Mouse (Mus musculus): ENCODE measurements around the gene Prkag1.
A peak's percentile ranks its signal among the peaks of the same experiment; 100 is the strongest.

Prkag1 gene

DNA sequence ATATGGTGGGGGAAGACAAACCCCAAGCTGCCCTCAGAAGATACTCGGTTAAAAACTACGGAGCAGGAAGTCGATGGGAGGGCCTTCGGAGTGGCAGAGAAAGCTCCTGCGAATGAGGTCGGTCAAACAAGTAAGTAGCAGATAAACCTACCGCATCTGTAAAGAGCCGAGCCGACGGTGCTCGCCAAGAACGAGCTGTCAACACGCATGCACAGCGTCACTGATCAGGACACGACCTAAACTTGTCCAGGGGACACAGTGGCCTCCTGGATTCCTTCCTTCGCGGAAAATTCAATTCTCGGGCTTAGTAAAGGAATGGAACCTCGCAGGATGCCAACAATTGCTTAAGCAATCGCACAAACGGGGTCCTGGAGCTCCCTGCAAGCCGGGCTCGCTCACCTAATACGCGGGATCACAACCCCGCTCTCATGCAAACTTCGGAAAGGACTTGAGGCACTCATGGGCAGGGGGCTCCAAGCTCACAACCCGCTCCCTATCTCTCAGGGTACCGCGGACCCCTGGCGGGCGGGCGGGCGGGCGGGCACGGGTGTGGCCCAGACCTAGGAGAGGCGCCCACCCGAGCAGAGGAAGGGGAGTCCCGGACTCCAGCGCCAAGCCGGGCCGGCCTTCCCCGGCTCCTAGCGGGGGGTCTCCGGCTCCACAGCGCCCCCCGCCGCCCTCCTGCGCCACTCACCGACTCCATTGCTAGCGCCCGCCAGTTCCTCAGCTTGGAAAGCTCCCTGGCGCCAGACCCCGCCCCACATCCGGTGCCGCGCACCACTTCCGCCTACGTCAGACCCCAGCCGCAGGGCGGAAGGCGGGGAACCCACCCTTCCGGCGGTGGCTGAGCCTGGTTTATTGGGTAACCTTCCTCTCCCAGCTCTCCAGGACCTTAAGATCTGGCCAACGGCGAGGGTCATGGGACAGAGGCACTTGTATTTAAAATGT is at the start of gene Prkag1:
Prkag1 (minus strand) TSS at position 786 of the 948 bp plus-strand sequence.
- DNase-seq (ENCODE audit: low read depth) = peak; percentile 92

DNA sequence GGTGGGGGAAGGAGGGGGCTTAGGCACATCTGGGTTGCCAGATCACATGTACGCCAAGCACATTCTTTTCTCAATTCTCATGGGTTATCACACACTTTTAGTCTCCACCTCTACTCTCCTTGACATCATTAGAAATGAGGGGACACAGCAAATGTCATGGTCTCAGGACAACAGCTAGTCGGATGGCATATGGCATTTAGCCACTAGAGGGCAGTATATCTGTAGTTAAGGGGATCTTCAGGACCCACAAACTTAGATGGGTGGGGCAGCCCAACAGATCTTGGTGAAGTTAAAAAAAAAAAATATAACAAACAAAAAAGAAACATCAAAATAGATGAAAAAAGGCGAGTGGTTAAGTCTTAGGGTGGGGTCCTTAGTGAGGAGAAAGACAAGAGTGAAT is 46.0 kb upstream of the Prkag1 start:
- DNase-seq (ENCODE audit: low read depth) = peak; percentile 72

DNA sequence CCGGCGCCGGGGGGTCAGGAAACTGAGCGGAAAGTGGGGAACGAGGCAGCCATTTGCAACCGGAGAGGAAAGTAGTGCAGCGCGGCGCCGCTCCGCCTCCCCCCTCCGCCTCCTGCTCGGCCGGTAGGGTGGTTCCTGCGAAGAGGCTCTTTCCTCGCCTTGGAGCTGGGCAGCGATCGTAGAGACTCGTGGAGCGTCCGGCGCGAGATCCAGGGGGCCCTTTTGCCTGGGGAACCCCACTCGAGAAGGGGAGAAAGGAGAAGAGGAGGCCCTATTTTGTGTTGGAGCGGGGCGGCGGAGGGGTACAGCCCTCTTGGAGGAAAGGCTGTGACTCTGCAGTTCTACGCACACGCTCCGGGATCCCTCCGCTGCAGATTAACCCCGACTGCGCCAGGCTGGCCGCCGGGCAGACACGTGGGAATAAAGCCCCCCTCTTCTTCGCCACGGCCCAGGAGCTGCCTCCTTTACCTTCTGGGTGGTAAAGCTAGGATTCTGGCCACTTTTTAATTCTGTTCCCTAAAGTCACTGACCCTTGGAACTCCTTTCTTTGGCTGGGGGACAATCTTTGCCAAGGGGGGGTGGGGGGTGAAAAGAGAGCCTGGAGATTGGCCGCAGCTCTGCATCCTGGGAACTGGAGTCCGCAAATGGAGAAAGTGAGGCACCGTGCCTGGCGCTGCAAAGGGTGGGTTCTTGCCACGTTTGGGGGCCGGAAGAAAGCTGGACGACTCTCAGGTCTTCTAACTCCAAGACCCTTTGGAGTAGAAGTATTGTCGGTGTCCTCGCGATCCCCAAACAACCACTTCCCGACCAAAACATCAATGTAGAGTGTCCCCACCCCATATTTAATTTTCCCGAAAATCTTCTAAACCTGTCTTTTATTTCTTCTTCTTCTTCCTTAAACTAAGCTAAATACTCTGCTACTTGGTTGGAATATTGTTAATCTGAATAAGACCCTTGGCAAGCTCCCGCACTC is 40.9 kb upstream of the Prkag1 start:
- peak; percentile 84 for DNase-seq (ENCODE audit: low read depth)

DNA sequence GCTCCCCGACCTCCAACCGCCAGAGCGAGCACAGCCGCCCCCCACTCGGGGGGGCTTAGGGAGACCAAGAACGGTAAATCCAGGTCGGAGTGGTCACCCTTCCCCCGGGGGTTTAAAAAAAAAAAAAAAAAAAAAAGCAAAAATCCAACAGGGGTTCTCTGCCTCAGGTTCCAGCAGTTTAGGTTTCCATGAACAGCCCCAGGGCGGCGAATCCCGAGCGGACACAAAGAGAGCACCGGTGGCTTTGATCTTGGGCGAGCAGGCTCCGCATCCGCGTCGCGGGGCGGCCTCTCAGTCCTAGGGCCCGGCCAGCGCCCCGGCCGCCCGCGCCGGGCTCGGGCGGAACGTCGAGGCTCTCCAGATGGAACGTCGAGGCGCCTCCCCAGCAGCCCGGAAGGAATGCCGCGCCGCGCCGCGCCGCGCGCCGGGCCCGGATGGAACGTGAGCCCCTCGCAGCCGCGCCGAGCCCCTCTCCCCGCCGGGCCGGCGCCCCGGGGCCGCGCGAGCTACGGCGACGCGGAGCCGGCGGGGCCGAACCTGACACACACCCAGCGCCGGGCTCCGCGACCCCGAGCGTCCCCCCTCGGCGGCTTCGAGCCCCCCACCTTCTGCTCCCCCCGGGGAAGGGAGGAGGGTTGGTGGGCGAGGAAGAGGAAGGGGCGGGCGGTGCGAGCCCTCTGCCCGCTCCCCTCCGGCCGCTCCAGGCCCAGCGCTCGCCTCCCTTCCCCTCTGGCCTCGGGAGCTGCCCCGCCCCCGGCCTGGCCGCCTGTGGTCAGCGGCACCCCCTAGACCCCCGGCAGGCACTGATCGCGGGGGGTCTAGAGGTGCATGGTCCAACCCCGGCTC is 40.0 kb upstream of the Prkag1 start, which contains the start of gene Kmt2d:
Kmt2d (minus strand) TSS at position 135 of the 846 bp plus-strand sequence.
- no peak for DNase-seq (ENCODE audit: low read depth)

DNA sequence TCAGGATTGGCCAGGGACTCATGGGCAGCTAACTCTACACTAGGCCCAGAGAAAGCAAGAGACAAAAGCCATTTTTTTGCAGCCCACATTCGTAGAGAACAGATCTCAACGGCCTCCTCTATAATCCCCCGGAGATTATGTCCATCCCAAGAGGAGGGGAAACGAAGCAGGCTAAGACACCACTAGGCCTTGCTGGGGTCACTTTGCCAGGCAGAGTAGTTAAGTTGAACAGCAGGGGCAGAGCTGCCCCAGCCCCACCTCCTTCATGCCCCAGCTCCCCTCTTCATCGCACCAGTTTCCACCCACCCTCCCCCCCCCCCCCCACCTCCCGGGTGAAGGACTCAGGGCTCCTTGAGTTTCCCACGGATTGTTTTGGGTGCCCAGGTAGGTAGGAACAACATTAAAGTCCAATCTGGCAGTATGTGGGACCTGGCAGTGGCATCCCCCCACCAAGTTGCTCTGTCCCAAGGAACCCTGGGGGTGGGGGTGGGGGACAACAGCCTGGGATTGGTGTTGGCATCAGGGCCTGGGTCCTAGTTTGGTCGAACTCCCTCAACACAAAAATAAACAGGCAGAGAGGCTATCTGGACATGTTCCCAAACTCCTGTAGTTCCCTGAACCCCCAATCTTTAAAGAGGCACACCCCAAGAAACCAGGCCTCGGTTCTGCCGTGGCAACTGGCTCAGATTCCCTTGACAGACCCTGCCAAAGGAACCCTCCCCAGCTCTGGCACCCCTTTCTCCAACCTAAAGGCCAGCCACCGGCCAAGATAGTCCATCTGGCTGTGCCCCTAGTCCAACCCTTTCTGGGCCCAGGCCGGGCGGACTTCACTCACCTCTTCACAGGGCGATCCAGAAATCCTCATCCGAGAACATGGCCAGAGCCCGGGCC is 39.1 kb upstream of the Prkag1 start:
- no peak for DNase-seq (ENCODE audit: low read depth)

DNA sequence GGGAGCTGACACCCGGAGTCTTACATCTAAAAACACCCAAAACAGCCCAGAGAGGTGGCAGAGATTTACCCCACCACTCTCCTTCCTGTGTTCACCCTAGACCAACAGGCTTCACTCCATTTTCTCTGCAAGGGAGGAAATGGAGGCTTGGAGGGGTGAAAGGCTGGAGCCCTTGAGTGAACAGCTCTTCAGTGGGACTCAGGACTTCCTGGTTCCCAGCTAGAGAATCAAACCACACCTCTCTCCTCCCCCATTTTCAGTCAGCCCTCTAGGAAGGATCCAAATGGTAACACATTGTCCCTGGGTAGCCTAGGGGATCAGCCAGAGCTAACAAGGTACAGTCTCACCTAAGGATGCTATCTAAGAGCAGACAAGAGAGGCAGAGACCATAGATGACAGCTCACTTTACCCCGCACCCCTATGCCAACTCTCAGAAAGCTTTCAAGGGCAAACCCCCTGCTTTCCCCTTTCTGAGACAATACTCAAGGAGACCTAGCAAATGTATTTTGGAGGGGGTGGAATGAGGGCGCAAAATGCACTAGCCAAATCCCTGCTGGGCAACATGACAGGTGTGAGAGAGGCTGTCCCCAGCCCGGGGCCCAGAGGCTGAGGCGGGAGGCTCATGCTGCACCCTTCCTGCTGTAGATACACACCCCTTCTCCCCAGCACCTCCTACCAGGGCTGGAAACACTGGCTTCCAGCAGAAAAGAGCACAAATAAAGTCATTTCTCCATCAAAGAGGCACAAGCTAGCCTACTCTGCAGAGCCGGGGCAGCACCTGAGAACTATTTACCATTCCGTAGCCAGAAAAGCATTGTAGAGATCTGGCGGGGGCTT is 38.2 kb upstream of the Prkag1 start:
- DNase-seq (ENCODE audit: low read depth) = no peak

DNA sequence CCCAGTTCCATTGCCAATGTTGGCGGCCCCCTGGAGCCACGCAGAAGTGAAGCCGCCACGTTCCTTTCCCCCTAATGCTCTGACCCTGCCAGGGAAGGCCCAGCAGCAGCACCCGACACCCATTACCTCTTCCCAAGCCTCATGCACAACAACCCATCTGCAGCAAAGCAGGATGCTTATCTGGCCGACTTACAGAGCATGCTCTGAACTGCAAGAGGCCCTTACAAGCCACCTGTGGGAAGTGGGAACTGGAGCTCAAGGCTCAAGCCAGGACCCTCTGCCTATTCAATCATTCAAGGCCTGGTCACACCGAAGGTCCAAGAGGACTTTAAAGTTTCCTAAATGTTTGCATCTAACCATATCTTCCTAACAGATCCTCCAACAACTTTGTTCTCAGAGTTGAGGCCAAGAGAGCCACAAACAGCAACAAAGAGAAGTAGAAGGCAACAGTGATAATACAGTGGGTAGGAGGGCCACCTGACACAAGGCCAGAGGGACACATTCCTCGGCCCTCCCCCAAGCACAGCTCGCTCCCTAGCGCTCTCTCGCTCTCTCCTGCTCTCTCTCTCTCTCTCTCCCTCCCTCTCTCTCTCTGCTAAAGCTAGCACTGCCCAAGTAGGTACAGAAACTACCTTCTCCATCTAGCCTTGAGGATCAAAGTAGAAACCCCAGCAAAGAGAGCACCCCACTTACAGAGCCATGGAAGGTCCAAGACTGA is 37.2 kb upstream of the Prkag1 start:
- no peak for DNase-seq (ENCODE audit: low read depth)

DNA sequence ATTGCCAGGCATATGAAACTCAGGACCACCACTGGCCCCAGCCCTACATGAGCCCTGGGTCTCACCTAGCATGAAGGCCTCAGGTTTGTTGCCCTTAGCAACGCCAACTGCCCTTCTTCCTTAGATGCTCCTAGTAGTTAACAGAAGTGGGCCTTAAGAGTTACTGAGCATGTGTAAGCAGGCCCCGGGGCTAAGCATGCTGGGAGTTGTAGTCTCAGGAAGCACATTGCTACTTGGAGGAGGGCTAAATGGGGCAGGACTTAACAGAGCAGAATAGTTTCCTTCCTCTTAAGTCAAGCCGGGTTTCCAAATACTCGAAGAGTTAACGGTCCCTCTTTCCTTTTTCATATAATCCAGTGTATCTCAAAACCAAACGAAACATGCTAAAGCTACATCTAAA is 36.0 kb upstream of the Prkag1 start:
- DNase-seq (ENCODE audit: low read depth) = peak; percentile 47

- DNase-seq (ENCODE audit: low read depth) = no peak
These were observed 35.2 kb upstream of the Prkag1 start for GRCm38 (mm10) chr15:98866501-98866900.

DNA sequence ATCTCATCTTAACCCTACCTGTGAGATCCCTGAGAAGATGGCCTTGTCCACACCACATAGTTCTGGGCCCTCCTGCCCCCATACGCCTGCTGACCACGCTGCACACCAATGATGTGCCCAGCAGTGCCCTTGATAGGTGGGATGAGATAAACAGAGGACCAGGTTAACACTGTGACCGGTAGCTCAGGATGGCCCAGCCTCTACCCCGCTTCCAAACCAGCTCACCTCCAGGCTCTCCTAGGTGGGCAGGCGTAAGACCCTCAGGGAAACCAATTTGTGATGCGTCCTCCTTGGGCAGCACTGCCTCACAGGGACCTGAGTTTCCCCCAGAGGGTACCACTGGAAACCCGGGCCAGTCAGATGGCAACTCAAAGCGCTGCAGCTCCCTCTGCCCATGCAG is 34.5 kb upstream of the Prkag1 start:
- no peak for DNase-seq (ENCODE audit: low read depth)

- DNase-seq (ENCODE audit: low read depth) = no peak
These were observed 33.6 kb upstream of the Prkag1 start for GRCm38 (mm10) chr15:98864951-98865350.

- no peak for DNase-seq (ENCODE audit: low read depth)
These were observed 32.2 kb upstream of the Prkag1 start for GRCm38 (mm10) chr15:98863451-98863958.

GRCm38 (mm10) chr15:98861701-98862410 is 30.5 kb upstream of the Prkag1 start:
- DNase-seq (ENCODE audit: low read depth) = no peak

- DNase-seq (ENCODE audit: low read depth) = no peak
These were observed 29.6 kb upstream of the Prkag1 start for GRCm38 (mm10) chr15:98860921-98861320.

GRCm38 (mm10) chr15:98859319-98860043 is 28.2 kb upstream of the Prkag1 start:
- no peak for DNase-seq (ENCODE audit: low read depth)

DNA sequence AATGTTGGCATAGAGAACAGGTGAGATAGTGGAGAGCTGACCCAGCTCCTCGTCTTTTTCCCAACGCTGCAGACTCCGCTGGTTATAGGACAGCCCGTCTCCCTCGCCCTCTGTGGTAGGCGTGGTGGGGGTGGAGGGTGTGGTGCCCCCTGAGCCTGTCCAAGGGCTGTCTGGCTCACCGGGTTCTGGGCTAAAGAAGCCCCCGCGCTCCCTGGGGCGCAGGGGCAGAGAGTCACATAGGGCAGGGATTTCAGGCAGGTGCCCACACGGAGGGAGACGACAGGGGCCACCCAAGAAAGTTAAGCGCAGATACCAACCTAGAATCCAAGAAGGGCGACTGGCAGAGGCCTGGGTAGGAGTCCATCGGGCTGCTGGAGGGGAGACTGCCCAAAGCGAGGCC is 22.9 kb upstream of the Prkag1 start:
- DNase-seq (ENCODE audit: low read depth) = no peak

- DNase-seq (ENCODE audit: low read depth) = no peak
These were observed 22.0 kb upstream of the Prkag1 start for GRCm38 (mm10) chr15:98853161-98853937.

All from c-Kit-positive CD71-negative TER-119-negative erythroid progenitor cells, embryonic 14.5 days (primary cell).